9 mouse cellular contexts compared by ENCODE assay signal in genomic region chr4:147902906-147903500, GRCm38 (mm10). TPM values are rescaled to one million over a fixed set of nuclear protein-coding genes. Genes with fewer than 3 reads are reported as not detected.
DNase-seq lines count a peak whose midpoint lies in the region; ATAC-seq lines count a peak whose summit lies in the region.
"Had no signal": no experiment of that assay in that cellular context is flagged by ENCODE, and none has a peak within 500 bp of the region (broad histone marks: within the 10 kb centered on the region; RNA-seq: fewer than 3 reads in every experiment).

No protein-coding gene starts in this region.

- no peak for ATAC-seq in cerebellum, adult (ENCODE audit: insufficient number of reproducible peaks, low FRiP score, low TSS enrichment)
- no peak for ATAC-seq in limb, embryonic 15.5 days (ENCODE audit: insufficient number of reproducible peaks, low FRiP score, low TSS enrichment, low read depth)

- peak overlapping the region; percentile 52; the same call in 1 of the 2 replicates for H3K4me2 ChIP-seq in limb, embryonic 15.5 days

- H3K4me1 ChIP-seq in embryonic facial prominence, embryonic 10.5 days: peaks cover 13% of the 10 kb centered on the region
- peaks cover 15% of the 10 kb centered on the region for H3K4me1 ChIP-seq in limb, embryonic 15.5 days

- H3K9ac ChIP-seq in limb, embryonic 15.5 days: no peak overlapping the region

- H3K9me3 ChIP-seq in embryonic facial prominence, embryonic 10.5 days: no peaks in the 10 kb centered on the region
- no peaks in the 10 kb centered on the region for H3K9me3 ChIP-seq in limb, embryonic 15.5 days

- no peaks in the 10 kb centered on the region for H3K27me3 ChIP-seq in embryonic facial prominence, embryonic 10.5 days (replicated peaks; ENCODE audit: low read depth, poor library complexity, severe bottlenecking)
- H3K27me3 ChIP-seq in limb, embryonic 15.5 days: no peaks in the 10 kb centered on the region

- DNase-seq in cerebellum, adult 9-11 months: peak; percentile 36
- DNase-seq in kidney, adult 11 months: peak; percentile 38
- no peak for DNase-seq in kidney, postnatal 10 days
- no peak for DNase-seq in embryonic facial prominence, embryonic 10.5 days (ENCODE audit: low spot score)
- no peak for DNase-seq in left cerebral cortex, adult 11 months (ENCODE audit: low spot score)
- DNase-seq in spleen, postnatal 14 days (ENCODE audit: low spot score in 2 of 2): no peak
- DNase-seq: lung, postnatal 4 days had no signal

- H3K36me3 ChIP-seq in embryonic facial prominence, embryonic 10.5 days (replicated peaks): peaks cover 50% of the 10 kb centered on the region
- peaks cover 44% of the 10 kb centered on the region for H3K36me3 ChIP-seq in limb, embryonic 15.5 days

- WGBS in embryonic facial prominence, embryonic 10.5 days: 91% methylated on average over 12 of the region's 12 CpGs
- 89% methylated on average over 12 of the region's 12 CpGs for WGBS in limb, embryonic 15.5 days

- H3K4me3 ChIP-seq in embryonic facial prominence, embryonic 10.5 days: peak overlapping the region; percentile 95; the same call in 1 of the 2 replicates
- H3K4me3 ChIP-seq in limb, embryonic 15.5 days: no peak overlapping the region; the same call in 1 of the 2 replicates

- H3K27ac ChIP-seq in embryonic facial prominence, embryonic 10.5 days (replicated peaks): no peak overlapping the region
- H3K27ac ChIP-seq in limb, embryonic 15.5 days: no peak overlapping the region

RNA-seq across cellular contexts. Expression of gene Mfn2, which starts 1.5 kb away (rescaled TPM):
- 38.2 and 38.6 TPM in 2 replicates for polyA plus RNA-seq in embryonic facial prominence, embryonic 10.5 days (2016; fragmentation: Nextera tagmentation; extraction: Ambion mirVana)
- polyA plus RNA-seq in limb, embryonic 15.5 days (2015; fragmentation: Nextera tagmentation; extraction: Ambion mirVana): 37.8 and 42.5 TPM in 2 replicates

RNA-seq across cellular contexts. Expression of gene Plod1, which starts 33.6 kb away (rescaled TPM):
- polyA plus RNA-seq in embryonic facial prominence, embryonic 10.5 days (2016; fragmentation: Nextera tagmentation; extraction: Ambion mirVana): 30.9 and 31.0 TPM in 2 replicates
- 123 and 129 TPM in 2 replicates for polyA plus RNA-seq in limb, embryonic 15.5 days (2015; fragmentation: Nextera tagmentation; extraction: Ambion mirVana)

RNA-seq across cellular contexts. Expression of gene Fv1, which starts 34.2 kb away (rescaled TPM):
- polyA plus RNA-seq in embryonic facial prominence, embryonic 10.5 days (2016; fragmentation: Nextera tagmentation; extraction: Ambion mirVana): 14.8 and 15.5 TPM in 2 replicates
- 8.9 and 9.4 TPM in 2 replicates for polyA plus RNA-seq in limb, embryonic 15.5 days (2015; fragmentation: Nextera tagmentation; extraction: Ambion mirVana)

RNA-seq across cellular contexts. Expression of gene Miip, which starts 34.4 kb away (rescaled TPM):
- polyA plus RNA-seq in embryonic facial prominence, embryonic 10.5 days (2016; fragmentation: Nextera tagmentation; extraction: Ambion mirVana): 64.2 and 66.1 TPM in 2 replicates
- 30.8 and 36.3 TPM in 2 replicates for polyA plus RNA-seq in limb, embryonic 15.5 days (2015; fragmentation: Nextera tagmentation; extraction: Ambion mirVana)

RNA-seq across cellular contexts. Expression of gene 2510039O18Rik, which starts 37.7 kb away (rescaled TPM):
- polyA plus RNA-seq in embryonic facial prominence, embryonic 10.5 days (2016; fragmentation: Nextera tagmentation; extraction: Ambion mirVana): 10.6 and 12.2 TPM in 2 replicates
- polyA plus RNA-seq in limb, embryonic 15.5 days (2015; fragmentation: Nextera tagmentation; extraction: Ambion mirVana): 13.6 and 16.4 TPM in 2 replicates

Comparison
In these comparisons a context has a peak if more than half of its experiments do, and no peak if none do; other contexts are left out.
1. DNase-seq: peak in cerebellum, adult 9-11 months (single experiment) and kidney, adult 11 months (single experiment); none in kidney, postnatal 10 days (single experiment), embryonic facial prominence, embryonic 10.5 days (single experiment), left cerebral cortex, adult 11 months (single experiment) and spleen, postnatal 14 days (0 of 2).